Mouse (Mus musculus): ENCODE results near the gene Phf5a.

DNA sequence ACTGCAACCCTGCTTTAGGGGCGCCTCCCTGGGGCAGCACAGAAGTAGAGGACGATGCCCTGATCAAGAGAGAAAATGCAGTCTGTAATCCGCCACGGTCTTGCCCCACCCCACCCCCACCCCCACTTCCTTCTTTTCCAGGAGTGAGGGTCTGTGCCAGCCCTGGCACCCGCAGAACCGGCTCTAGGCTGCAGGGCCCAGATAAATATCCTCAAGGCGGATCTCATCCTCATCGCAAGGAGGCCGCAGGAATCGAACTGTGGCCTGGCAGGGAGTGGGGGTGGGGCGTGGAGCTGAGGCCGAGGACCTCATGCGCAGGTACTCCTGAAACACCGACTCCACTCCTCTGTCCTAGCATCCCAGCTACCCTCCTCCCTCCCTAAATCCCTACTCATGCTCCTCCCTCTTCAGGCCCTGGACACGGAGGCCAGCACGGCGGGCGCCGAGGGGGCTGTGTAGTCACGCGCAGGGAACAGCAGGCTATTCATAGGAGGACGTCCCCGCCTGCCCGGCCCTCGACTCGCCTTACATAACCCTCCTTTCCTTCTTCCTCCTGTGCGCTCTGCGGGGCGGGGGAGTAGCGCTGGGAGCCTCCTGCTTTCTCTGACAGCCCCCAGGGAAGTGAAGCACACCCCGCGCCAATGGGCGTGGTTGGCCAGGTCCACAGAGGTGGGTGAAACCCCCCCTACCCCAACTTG lies 35.4 kb downstream of the Phf5a start:
- TF ChIP-seq CTCF (IDR thresholded peaks at IDR 0.05; ENCODE audit: borderline replicate concordance, insufficient read depth, low read depth, low read length) (no peak), POLR2A (IDR thresholded peaks at IDR 0.05; ENCODE audit: borderline replicate concordance, insufficient read depth, low read length) (peak; percentile 64; the same call in 1 of the 2 replicates)

All from cerebellum, adult 2 months (tissue).